Mouse (Mus musculus): ENCODE results near the gene Hsd17b14.
A peak's percentile ranks its signal among the peaks of the same experiment; 100 is the strongest.
"Not testable (repeated sequence)": the region's sequence is repeated elsewhere in the genome, so short reads cannot be mapped to it uniquely, and the experiment has no call there.

Hsd17b14 gene

GRCm38 (mm10) chr7:45554744-45555143 lies at the start of gene Hsd17b14:
Gene Hsd17b14 (plus strand): TSS chr7:45554893.
- DNase-seq (ENCODE audit: low read depth, low spot score) = no peak

- DNase-seq (ENCODE audit: low read depth, low spot score) = no peak
Observed at GRCm38 (mm10) chr7:45507583-45507982, 47.1 kb upstream of the Hsd17b14 start.

DNA sequence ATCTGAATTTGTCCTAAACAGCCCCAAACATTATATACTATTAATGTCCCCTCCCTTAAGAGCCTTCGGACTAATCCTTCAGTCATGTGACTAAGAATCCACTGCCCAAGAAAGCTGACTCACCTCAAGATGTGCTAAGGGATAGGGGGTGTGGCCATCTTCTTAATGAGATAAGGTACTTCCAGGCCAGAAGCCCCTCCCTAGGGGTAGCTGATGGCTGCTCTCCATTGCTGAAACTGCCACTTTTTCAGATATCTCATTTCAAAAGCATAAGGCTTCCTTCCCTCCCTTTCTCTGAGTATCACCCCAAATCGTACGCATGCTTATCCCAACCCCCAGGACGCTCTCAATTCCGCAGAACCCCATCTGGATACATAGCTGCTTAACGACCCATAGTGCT lies 46.1 kb upstream of the Hsd17b14 start:
- no peak for DNase-seq (ENCODE audit: low read depth, low spot score)

DNA sequence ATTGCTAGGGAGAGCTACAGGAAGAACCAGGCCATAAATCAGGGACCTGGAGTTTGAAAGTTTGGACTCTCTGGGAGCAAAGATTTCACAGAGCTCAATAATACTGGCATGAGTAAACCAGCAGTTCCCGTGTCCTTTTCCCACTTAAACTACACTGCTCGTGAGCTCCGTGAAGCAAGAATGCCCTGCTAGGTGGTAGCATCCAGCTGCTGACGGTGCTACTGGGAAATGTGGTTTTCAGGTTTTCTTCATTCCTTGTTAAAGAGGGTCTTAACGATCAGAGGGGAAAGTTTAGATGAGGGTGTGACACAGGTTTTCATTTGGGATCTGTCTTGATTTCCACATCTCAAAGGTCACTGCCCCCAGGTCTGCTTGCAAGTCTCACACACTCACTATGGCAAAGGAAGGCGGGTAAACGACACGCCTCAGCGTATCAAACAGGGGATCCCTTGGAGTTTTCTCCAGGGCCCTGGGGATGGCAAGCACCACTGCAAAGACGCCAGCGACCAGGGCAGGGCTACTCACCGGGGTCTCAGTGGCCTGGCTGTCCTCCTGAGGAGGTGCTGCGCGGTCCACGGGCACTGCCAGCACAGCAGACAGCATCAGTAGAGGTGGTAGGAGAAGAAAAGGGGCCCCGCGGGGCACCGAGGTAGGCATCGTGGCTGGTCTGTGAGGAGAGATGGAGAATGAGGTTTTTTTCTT lies 45.4 kb upstream of the Hsd17b14 start:
- no peak for DNase-seq (ENCODE audit: low read depth, low spot score)

- DNase-seq (ENCODE audit: low read depth, low spot score) = peak; percentile 93
Observed at GRCm38 (mm10) chr7:45509912-45510787, 44.5 kb upstream of the Hsd17b14 start, which contains the start of gene Nucb1. Gene Nucb1 (minus strand): TSS chr7:45510406.

DNA sequence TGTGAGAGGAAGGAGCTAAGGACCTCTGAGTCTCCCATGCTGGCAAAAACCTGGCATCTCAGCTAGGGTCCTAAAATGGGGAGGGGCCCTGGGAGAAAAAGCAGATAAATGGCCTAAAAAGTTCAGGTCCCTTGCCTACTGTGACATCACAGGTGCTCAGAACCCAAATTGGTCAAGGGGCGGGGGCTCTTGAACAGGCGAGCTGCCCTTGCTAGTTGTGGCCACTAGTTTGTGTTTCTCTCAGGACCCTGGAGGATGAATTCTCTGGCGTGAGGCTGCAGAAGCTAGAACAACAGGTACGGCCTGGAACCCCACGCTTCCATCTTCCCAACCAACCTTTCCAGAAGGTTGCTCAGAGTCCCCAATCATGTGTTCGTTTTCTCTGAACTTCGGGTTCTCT lies 40.3 kb upstream of the Hsd17b14 start:
- DNase-seq (ENCODE audit: low read depth, low spot score) = no peak

DNA sequence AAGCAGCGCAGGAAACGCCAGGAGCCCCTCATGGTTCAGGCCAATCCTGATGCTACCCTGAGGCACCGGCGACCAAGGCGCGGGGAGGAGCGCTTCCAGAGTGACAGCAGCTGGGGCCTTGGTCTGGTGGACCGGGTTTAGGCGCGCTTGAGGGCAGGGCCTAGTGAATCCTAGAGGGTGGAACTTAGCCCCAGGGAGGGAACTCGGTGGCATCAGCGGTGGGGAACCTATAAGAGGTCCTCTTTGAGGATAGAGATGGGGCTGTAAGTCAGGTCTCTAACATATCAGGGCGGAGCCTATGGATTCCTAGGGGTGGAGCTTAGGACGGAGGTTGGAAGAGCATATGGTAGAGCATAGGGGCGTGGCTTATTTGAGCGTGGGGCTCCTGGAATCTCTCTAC lies 39.3 kb upstream of the Hsd17b14 start:
- DNase-seq (ENCODE audit: low read depth, low spot score) = no peak

GRCm38 (mm10) chr7:45516846-45517245 lies 37.8 kb upstream of the Hsd17b14 start:
- not testable (repeated sequence) for DNase-seq (ENCODE audit: low read depth, low spot score)

GRCm38 (mm10) chr7:45518618-45519017 lies 36.1 kb upstream of the Hsd17b14 start:
- no peak for DNase-seq (ENCODE audit: low read depth, low spot score)

GRCm38 (mm10) chr7:45519345-45520120 lies 35.2 kb upstream of the Hsd17b14 start:
- DNase-seq (ENCODE audit: low read depth, low spot score) = no peak

- no peak for DNase-seq (ENCODE audit: low read depth, low spot score)
Observed at GRCm38 (mm10) chr7:45520605-45521004, 34.1 kb upstream of the Hsd17b14 start.

DNA sequence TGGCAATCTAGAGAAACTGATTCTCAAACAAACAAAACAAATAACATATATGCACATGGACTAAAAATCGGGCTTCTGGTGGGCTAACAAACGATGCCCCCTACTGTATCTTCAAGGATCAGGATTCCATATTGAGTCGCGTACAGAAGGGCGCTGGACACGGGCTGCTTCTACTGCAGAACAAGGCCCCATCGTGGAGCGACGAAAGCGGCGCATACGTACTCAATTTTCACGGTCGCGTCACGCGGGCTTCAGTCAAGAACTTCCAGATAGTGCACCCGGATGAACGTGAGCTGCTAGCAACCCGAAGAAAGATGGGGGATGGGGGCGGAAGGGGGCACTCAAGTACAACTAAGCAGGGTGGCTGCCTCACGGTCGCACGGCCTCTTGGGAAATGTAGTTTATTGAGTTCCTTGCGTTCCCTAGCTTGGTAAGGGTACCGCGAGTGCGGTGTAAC lies 32.9 kb upstream of the Hsd17b14 start:
- peak; percentile 93 for DNase-seq (ENCODE audit: low read depth, low spot score)

DNA sequence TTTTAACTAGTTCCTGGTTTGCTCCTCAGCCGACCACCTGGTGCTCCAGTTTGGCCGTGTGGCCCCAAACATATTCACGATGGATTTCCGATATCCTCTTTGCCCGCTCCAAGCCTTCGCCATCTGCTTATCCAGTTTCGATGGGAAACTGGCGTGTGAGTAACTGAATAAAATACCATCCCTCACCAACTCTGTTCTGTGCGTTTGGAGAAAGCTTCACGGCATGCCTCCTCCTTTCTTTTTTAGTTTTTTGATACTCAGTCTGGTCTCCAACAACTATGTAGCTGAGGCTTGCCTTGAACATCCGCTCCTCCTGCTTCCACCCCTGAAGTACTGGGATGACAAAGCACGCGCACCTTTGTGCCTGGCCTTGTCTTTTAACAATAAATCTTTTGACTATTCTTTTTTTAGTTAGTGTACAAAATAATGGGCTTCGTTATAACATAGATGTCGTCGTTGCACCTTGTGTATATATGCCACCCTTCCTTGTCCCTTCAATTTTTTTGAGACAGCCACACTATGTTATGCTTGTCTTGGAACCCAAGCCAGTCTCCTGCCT lies 32.4 kb upstream of the Hsd17b14 start:
- DNase-seq (ENCODE audit: low read depth, low spot score) = no peak

DNA sequence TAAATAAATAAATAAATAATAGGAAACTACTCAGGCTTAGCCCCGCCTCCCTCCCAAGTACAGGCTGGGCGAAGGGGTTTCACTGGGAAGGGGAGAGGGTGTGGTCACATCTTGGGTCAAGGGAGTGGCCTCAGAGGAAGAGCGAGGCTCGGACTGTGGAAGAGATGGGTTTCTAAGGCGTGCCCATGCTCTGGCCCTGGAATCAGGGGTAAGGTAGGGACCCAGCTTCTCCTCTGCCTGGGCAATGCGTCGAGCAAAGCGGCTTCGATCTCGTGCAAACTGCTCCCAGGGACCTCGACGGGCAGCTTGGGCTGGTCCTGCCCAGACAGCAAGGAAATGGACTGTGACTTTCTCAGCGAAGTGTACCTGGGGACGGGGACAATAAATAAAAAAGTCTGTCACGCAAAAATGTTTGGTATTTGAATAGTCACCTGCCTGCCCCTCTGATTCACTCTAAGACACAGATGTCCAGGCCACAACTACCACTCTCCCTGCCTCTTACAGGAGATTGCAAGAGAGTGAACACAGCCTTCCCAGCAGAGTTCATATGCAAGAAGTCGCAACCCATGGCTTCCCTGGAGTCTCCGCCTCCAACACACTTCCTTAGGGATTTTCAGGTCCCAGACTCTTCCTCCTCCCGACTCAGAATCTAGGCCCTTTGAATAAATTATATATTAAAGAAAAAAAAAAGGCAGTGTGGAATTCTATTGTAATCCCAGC lies 31.6 kb upstream of the Hsd17b14 start:
- no peak for DNase-seq (ENCODE audit: low read depth, low spot score)

GRCm38 (mm10) chr7:45523678-45524170 lies 31.0 kb upstream of the Hsd17b14 start:
- DNase-seq (ENCODE audit: low read depth, low spot score) = no peak

DNA sequence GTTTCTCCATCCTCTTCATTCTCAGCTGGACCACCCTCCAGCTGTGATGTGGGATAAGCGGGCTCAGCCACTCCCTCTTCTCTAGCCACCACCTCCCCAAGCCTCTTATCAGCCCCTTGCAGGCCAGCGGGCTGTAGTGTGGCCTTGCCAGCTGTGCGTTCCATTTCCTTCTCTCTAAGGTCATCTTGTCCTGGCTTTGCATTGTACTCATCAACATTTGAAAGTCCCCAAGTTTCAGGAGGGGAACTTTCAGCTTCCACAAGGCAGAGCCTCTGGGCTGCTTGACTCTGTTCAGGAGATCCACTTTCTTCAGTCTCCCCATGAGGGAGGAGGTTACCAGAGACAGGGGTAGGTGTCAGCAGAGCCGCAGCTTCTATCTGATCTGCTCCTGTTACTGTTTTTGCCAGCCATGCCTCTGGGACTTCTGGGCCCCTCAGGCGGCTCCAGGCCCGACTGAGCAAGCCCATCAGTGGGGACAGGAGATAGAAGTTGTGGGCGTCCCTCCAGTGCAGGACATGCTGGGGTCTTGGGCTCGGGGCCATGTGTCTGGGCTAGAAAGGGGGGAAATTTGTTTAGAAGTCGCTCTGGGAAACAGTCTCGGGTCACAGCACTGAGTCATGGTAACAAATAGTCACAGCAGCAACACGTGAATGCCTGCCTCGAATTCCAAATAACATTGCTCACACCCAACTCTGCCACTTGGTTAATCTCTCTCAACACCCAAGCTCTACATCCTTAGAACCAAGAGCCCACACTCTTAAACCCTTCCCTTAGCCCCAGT lies 29.7 kb upstream of the Hsd17b14 start:
- no peak for DNase-seq (ENCODE audit: low read depth, low spot score)

GRCm38 (mm10) chr7:45525809-45526473 lies 28.8 kb upstream of the Hsd17b14 start, which contains the start of the genes Ppp1r15a and Plekha4:
Gene Ppp1r15a (minus strand): TSS chr7:45526268.
Gene Plekha4 (plus strand): TSS chr7:45526330.
- peak; percentile 97 for DNase-seq (ENCODE audit: low read depth, low spot score)

GRCm38 (mm10) chr7:45526474-45527120 lies 28.1 kb upstream of the Hsd17b14 start:
- DNase-seq (ENCODE audit: low read depth, low spot score) = no peak

- DNase-seq (ENCODE audit: low read depth, low spot score) = not testable (repeated sequence)
Observed at GRCm38 (mm10) chr7:45527169-45527568, 27.5 kb upstream of the Hsd17b14 start.

All from mesoderm, embryonic 11.5 days (tissue).